Mouse (Mus musculus) C2C12 (cell line): ENCODE data around the gene Cdk2ap2.

Source experiments
- CEBPB ChIP-seq: IDR thresholded peaks from one replicate; pipeline ENCODE4 v1.6.1; 2011; ENCODE audit warnings: low read depth, mild to moderate bottlenecking, control low read depth, moderate library complexity
- CTCF ChIP-seq: IDR thresholded peaks from one replicate; pipeline ENCODE4 v1.5.1; 2011; ENCODE audit not compliant: control insufficient read depth, insufficient read depth, insufficient read length
- FOSL1 ChIP-seq: IDR thresholded peaks from one replicate; pipeline ENCODE4 v1.8.0; 2011; ENCODE audit warnings: mild to moderate bottlenecking, low read length; ENCODE audit not compliant: poor library complexity, insufficient read depth, severe bottlenecking
- MAX ChIP-seq: IDR thresholded peaks from one replicate; pipeline ENCODE4 v1.6.1; 2011; ENCODE audit warnings: mild to moderate bottlenecking, control low read depth
- MYOD1 ChIP-seq: IDR thresholded peaks from one replicate; pipeline ENCODE4 v1.6.1; 2011; ENCODE audit warnings: low read depth; ENCODE audit not compliant: control insufficient read depth, insufficient read length
- USF1 ChIP-seq: IDR thresholded peaks from one replicate; pipeline ENCODE4 v1.6.1; 2011; ENCODE audit warnings: low read depth, mild to moderate bottlenecking, control low read depth, moderate library complexity

- TF ChIP-seq CTCF (no peak), CEBPB (no peak), MYOD1 (no peak), USF1 (no peak), FOSL1 (no peak), MAX (no peak)
Observed at GRCm38 (mm10) chr19:4071406-4071805, 25.6 kb upstream of the Cdk2ap2 start.
